Mouse (Mus musculus) liver, postnatal 0 days (tissue): ENCODE data around the gene Lats2.
"Not testable (repeated sequence)": the region's sequence is repeated elsewhere in the genome, so short reads cannot be mapped to it uniquely, and the experiment has no call there.

Source experiments
- CTCF ChIP-seq: sonication (generic); IDR thresholded peaks from 2 replicates; pipeline ENCODE4 v1.5.1; 2016; ENCODE audit warnings: antibody characterized with exemption, low read depth
- EP300 ChIP-seq: IDR thresholded peaks from 2 replicates; pipeline ENCODE4 v1.6.1; 2016; ENCODE audit warnings: antibody characterized with exemption, low read depth, mild to moderate bottlenecking

GRCm38 (mm10) chr14:57688066-57688465 lies 70.1 kb downstream of the Lats2 start:
- TF ChIP-seq EP300, CTCF: not testable (repeated sequence)
